Mouse (Mus musculus) brain, embryonic 14.5 days (tissue): ENCODE data around the gene Ltbr.

Source experiments
- CTCF ChIP-seq: fragments of 200-500 bp; IDR thresholded peaks from 2 replicates; pipeline ENCODE4 v1.5.1; 2012; ENCODE audit warnings: inconsistent platforms, mild to moderate bottlenecking, moderate library complexity, borderline replicate concordance; ENCODE audit not compliant: insufficient read depth, insufficient read length; ENCODE audit errors: extremely low read depth
- POLR2A ChIP-seq: fragments of 200-500 bp; IDR thresholded peaks from 2 replicates; pipeline ENCODE4 v1.6.1; 2012; ENCODE audit warnings: mild to moderate bottlenecking, inconsistent platforms, borderline replicate concordance; ENCODE audit not compliant: poor library complexity, insufficient read depth, insufficient read length, severe bottlenecking; ENCODE audit errors: extremely low read depth

DNA sequence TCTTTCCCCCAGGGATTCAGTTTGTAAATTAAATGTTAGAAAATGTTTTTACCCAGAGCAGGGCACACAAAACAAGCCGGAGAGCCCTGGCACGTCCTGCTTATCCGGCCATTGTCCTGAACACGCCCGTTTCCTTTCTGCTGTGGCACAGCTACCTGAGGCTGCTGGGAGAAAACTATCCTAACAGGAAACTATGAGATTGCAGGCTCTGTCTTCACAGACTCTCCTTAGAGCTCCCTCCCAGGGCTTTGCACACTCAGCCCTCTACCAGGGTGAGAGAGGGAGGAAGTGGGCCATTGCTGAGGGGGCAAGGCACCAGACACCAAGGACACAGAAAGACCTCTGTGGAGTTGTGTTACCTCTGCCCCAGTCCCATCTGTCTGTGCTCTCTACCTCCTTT lies 26.6 kb upstream of the Ltbr start:
- TF ChIP-seq POLR2A (no peak), CTCF (no peak)
